Mouse (Mus musculus) megakaryocyte, embryonic 14.5 days (primary cell): ENCODE data around the gene Fbxo47. TPM values are rescaled to one million over a fixed set of nuclear protein-coding genes. Genes with fewer than 3 reads are reported as not detected.

Experiments
- H3K27me3 ChIP-seq: replicated peaks from 2 replicates; pipeline ENCODE3; 2012; ENCODE audit warnings: inconsistent platforms
- H3K36me3 ChIP-seq: replicated peaks from 2 replicates; pipeline ENCODE3; 2012; ENCODE audit warnings: low read length, inconsistent platforms, mixed read lengths
- H3K4me1 ChIP-seq: 2 replicates; pipeline ENCODE4 v1.6.1; 2012; ENCODE audit warnings: inconsistent platforms
- H3K4me3 ChIP-seq: replicated peaks from 2 replicates; pipeline ENCODE3; 2012; ENCODE audit warnings: moderate library complexity, mild to moderate bottlenecking, inconsistent platforms
- H3K9me3 ChIP-seq: 2 replicates; pipeline ENCODE4 v1.6.1; 2012; ENCODE audit warnings: inconsistent platforms
- FLI1 ChIP-seq: IDR thresholded peaks from 2 replicates; pipeline ENCODE4 v1.6.1; 2012; ENCODE audit warnings: low read length, inconsistent platforms, mixed read lengths
- GATA1 ChIP-seq: IDR thresholded peaks from 3 replicates; pipeline ENCODE4 v1.6.1; 2012; ENCODE audit warnings: mixed read lengths, low read length, inconsistent platforms, borderline replicate concordance
- polyA plus RNA-seq: library from polyadenylated mRNA; stranded (reverse); fragments of >175 nt; gene quantifications from 2 replicates; pipeline ENCODE4 v1.2.3, GENCODE M21; 2012; ENCODE audit warnings: low replicate concordance; ENCODE audit not compliant: insufficient read depth

The Fbxo47 gene
- polyA plus RNA-seq, 1 experiment = not detected

- Histone ChIP-seq H3K4me3 (peak overlapping the region; percentile 29), H3K27me3 (no peaks in the 10 kb centered on the region), H3K4me1 (peaks cover 97% of the 10 kb centered on the region), H3K9me3 (no peaks in the 10 kb centered on the region), H3K36me3 (peaks cover 96% of the 10 kb centered on the region)
- TF ChIP-seq GATA1 (no peak), FLI1 (no peak)
These were observed 59.1 kb downstream of the Fbxo47 start for GRCm38 (mm10) chr11:97824895-97825294.

GRCm38 (mm10) chr11:97824168-97824567 is 59.8 kb downstream of the Fbxo47 start:
- no peaks in the 10 kb centered on the region for H3K9me3 ChIP-seq
- no peaks in the 10 kb centered on the region for H3K27me3 ChIP-seq
- TF ChIP-seq FLI1 (no peak), GATA1 (no peak)
- peaks cover 97% of the 10 kb centered on the region for H3K4me1 ChIP-seq
- H3K4me3 ChIP-seq = no peak overlapping the region
- H3K36me3 ChIP-seq = peaks cover 97% of the 10 kb centered on the region

GRCm38 (mm10) chr11:97822840-97823603 is 60.9 kb downstream of the Fbxo47 start:
- peaks cover 97% of the 10 kb centered on the region for H3K4me1 ChIP-seq
- TF ChIP-seq FLI1 (no peak), GATA1 (no peak)
- no peaks in the 10 kb centered on the region for H3K27me3 ChIP-seq
- H3K9me3 ChIP-seq = no peaks in the 10 kb centered on the region
- peaks cover 97% of the 10 kb centered on the region for H3K36me3 ChIP-seq
- no peak overlapping the region for H3K4me3 ChIP-seq

- no peaks in the 10 kb centered on the region for H3K27me3 ChIP-seq
- peak overlapping the region; percentile 68 for H3K4me3 ChIP-seq
- H3K9me3 ChIP-seq = no peaks in the 10 kb centered on the region
- H3K36me3 ChIP-seq = peaks cover 97% of the 10 kb centered on the region
- peaks cover 97% of the 10 kb centered on the region for H3K4me1 ChIP-seq
- no peak for TF ChIP-seq FLI1
- TF ChIP-seq GATA1 = no peak
These were observed 62.4 kb downstream of the Fbxo47 start for GRCm38 (mm10) chr11:97821401-97822064.

GRCm38 (mm10) chr11:97820840-97821239 is 63.1 kb downstream of the Fbxo47 start:
- H3K4me1 ChIP-seq = peaks cover 96% of the 10 kb centered on the region
- TF ChIP-seq GATA1 = no peak
- no peak for TF ChIP-seq FLI1
- H3K36me3 ChIP-seq = peaks cover 97% of the 10 kb centered on the region
- H3K27me3 ChIP-seq = no peaks in the 10 kb centered on the region
- H3K4me3 ChIP-seq = peak overlapping the region; percentile 62
- no peaks in the 10 kb centered on the region for H3K9me3 ChIP-seq

GRCm38 (mm10) chr11:97819923-97820322 is 64.0 kb downstream of the Fbxo47 start:
- no peaks in the 10 kb centered on the region for H3K27me3 ChIP-seq
- H3K36me3 ChIP-seq = peaks cover 97% of the 10 kb centered on the region
- TF ChIP-seq FLI1 = no peak
- TF ChIP-seq GATA1 = no peak
- peaks cover 96% of the 10 kb centered on the region for H3K4me1 ChIP-seq
- no peak overlapping the region for H3K4me3 ChIP-seq
- H3K9me3 ChIP-seq = no peaks in the 10 kb centered on the region

GRCm38 (mm10) chr11:97819102-97819501 is 64.9 kb downstream of the Fbxo47 start:
- Histone ChIP-seq H3K4me1 (peaks cover 96% of the 10 kb centered on the region), H3K27me3 (no peaks in the 10 kb centered on the region), H3K4me3 (no peak overlapping the region), H3K9me3 (no peaks in the 10 kb centered on the region), H3K36me3 (peaks cover 97% of the 10 kb centered on the region)
- TF ChIP-seq GATA1 = no peak
- TF ChIP-seq FLI1 = no peak

GRCm38 (mm10) chr11:97818571-97818970 is 65.4 kb downstream of the Fbxo47 start:
- TF ChIP-seq FLI1 = no peak
- no peak for TF ChIP-seq GATA1
- Histone ChIP-seq H3K27me3 (no peaks in the 10 kb centered on the region), H3K4me3 (peak overlapping the region; percentile 23), H3K4me1 (peaks cover 97% of the 10 kb centered on the region), H3K9me3 (no peaks in the 10 kb centered on the region), H3K36me3 (peaks cover 98% of the 10 kb centered on the region)

GRCm38 (mm10) chr11:97818003-97818402 is 66.0 kb downstream of the Fbxo47 start:
- peaks cover 98% of the 10 kb centered on the region for H3K4me1 ChIP-seq
- H3K27me3 ChIP-seq = no peaks in the 10 kb centered on the region
- H3K4me3 ChIP-seq = peak overlapping the region; percentile 20
- peaks cover 99% of the 10 kb centered on the region for H3K36me3 ChIP-seq
- no peaks in the 10 kb centered on the region for H3K9me3 ChIP-seq
- TF ChIP-seq GATA1 = no peak
- TF ChIP-seq FLI1 = no peak

- H3K4me3 ChIP-seq = no peak overlapping the region
- no peaks in the 10 kb centered on the region for H3K9me3 ChIP-seq
- peaks cover 99% of the 10 kb centered on the region for H3K36me3 ChIP-seq
- no peaks in the 10 kb centered on the region for H3K27me3 ChIP-seq
- no peak for TF ChIP-seq FLI1
- no peak for TF ChIP-seq GATA1
- peaks cover 98% of the 10 kb centered on the region for H3K4me1 ChIP-seq
These were observed 66.6 kb downstream of the Fbxo47 start for GRCm38 (mm10) chr11:97817379-97817778.

- H3K4me1 ChIP-seq = peaks cover 94% of the 10 kb centered on the region
- TF ChIP-seq FLI1 = no peak
- TF ChIP-seq GATA1 = no peak
These were observed 67.0 kb downstream of the Fbxo47 start for GRCm38 (mm10) chr11:97816916-97817315.

More at GRCm38 (mm10) chr11:97816916-97817315, 67.0 kb downstream of the Fbxo47 start:
- peaks cover 99% of the 10 kb centered on the region for H3K36me3 ChIP-seq
- peak overlapping the region; percentile 56 for H3K4me3 ChIP-seq
- H3K9me3 ChIP-seq = no peaks in the 10 kb centered on the region
- no peaks in the 10 kb centered on the region for H3K27me3 ChIP-seq
